Mouse (Mus musculus): ENCODE results near the gene Npas2.

Gene Npas2

DNA sequence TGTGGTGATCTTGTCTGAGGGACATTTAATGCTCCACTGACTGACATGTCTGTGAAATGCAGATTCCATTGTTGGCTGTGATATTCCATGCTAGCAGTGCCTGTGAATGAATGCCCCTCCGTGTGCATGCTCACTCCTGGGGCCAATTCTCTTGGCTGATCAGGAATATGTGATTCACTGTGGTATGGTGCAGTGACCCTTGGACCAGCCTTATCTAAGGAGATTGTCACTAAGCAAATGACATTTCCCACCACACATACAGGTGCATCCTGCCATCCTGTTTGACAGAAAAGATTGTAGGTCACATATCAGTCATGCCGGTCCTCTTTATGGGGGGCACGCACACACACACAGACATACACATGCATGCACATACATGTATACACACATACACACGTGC, 138.9 kb downstream of the Npas2 start:
- DNase-seq (ENCODE audit: low read depth, low spot score): no peak

DNA sequence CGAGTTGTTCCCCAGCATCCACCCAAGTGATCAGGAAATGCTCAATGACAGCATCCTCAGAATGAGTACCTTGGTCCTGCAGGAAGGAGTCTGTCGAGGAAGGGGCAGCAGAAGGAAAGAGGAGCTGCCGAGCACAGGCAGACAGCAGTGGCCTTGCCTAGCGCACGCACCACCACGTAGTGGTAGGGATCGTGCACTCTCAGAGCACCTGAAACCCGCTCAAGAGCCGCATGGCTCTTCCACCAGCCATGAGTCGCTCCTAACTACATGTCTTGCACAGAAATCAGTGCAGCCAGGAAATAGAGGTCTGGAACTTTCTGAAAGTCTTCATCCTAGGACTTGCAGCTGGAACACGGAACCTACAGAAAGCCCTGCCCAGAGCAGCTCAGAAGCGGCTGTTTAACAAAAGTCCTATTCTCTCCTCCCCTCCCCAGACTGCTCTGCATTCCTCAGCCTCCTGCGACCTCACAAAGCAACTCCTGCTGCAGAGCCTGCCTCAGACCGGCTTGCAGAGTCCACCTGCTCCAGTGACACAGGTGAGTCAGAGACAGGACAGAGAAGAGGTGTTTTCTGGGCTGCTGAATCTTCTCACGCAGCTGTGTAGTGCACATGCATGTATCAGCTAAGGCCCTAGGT, 142.1 kb downstream of the Npas2 start:
- DNase-seq (ENCODE audit: low read depth, low spot score): peak; percentile 32

DNA sequence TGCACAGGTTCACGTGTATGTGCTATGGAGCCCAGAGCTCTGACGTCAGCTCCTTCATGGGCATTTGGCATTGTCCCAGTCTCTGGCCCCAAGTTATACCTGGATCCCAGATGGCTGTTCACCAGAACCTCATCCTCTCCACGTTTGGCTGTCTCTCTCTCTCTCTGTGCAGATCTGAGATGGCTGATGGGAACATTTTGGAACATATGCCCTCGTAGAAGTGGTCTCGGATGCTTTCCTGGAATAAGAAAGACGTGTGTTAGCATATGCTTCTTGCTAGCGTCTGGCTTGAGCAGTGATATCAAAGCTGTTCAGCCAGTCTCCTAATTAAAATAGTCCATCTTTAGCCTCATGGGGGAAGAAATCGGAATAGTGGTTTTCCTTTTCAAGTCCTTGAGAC, 143.3 kb downstream of the Npas2 start:
- DNase-seq (ENCODE audit: low read depth, low spot score): no peak

DNA sequence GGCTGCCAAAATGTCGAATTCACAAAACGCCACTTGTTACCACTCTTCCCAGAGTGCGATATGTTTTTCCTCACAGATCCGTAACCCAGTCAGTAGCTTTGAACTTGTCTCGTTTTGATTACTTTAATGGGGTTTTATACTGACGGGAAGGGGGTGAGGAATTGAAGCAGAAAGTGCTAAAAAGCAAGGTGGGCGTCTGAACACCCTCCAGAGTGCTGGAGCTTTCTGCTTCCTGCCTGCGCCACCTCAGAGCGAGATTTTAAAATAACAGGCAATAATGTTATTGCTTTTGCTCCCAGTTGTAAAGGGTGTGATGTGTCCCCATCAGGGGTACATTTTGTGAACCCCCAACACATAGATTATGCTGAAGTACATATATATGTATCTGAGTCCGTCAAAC, 145.3 kb downstream of the Npas2 start:
- DNase-seq (ENCODE audit: low read depth, low spot score): no peak

- DNase-seq (ENCODE audit: low read depth, low spot score): no peak
These were observed 145.9 kb downstream of the Npas2 start for GRCm38 (mm10) chr1:39339455-39339854.

DNA sequence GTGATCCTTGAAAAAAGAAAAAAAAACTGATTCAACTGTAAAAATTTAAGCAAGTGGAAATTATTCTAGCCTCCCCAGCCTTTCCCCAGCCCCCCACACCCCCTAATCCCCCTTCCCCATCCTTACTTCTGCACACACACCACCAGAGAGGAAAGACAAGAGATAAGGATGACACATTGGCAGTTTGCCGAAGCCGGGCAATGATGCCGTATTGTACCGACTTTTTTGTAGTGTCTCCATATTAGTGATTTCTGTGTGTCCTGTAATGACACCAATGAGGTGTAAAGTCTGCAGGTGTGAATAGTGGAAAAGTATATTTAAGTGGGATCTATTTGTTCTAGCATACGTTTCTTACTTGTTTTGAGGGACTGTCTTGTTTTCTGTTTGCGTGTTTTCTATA, 146.6 kb downstream of the Npas2 start:
- DNase-seq (ENCODE audit: low read depth, low spot score): no peak

DNA sequence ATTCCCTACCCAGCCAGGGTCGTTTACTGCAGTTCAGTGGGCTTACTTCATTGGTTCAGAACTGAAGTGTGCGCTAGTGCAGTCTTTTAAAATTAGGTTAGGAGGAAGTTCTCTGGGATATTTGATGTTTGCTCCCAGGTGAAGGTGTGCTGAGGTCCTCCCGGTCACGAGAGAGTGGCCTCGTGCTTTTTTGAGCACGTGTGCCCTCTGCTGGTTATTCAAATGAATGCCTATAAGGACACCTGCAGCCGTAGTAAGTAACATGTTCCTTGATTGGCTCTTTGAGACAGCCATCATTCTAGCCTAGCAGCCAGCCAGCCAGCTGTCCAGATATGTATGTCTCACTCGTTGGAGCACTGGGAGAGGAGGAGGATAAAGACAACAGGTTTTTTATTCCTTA, 147.1 kb downstream of the Npas2 start:
- DNase-seq (ENCODE audit: low read depth, low spot score): peak; percentile 67

GRCm38 (mm10) chr1:39341807-39342206, 148.3 kb downstream of the Npas2 start:
- DNase-seq (ENCODE audit: low read depth, low spot score): no peak

DNA sequence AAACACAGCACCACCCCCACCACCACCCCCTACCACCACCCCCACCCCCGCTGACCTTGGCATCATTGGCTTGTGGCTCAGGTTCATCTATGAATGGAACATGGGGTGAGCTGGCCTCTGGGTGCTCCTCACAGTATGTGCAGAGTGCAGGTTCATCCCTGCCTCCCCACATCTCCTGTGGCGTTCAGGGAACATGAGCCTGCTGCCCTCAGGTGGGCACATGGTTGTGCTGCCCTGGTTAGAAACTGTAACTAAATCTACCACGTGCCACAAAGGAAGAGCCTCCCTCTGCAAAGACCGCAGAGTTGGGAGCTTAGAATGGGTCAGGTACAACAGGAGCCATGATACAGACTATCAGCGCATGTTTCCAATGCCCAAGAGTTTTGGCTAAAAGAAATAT, 149.7 kb downstream of the Npas2 start:
- DNase-seq (ENCODE audit: low read depth, low spot score): no peak

- DNase-seq (ENCODE audit: low read depth, low spot score): no peak
These were observed 151.6 kb downstream of the Npas2 start for GRCm38 (mm10) chr1:39344981-39345600.

DNA sequence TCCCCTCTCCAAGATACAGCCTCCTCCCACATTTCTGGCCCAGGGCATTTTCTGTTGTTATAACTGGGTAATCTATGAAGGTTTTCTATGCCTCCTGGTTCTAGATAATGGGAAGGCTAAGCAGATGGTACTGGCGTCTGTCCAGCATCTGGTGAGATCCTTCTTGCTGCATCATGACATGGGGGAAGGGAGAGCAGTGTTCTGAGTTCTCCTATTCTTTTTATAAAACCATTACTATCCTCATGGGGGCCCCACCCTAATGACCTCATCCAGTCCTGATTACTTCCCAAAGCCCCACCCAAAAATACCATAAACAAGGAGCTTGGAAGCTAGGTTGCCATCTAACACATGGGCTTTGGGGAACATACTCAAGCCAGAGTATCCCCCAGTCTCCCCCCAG, 155.5 kb downstream of the Npas2 start:
- no peak for DNase-seq (ENCODE audit: low read depth, low spot score)

- no peak for DNase-seq (ENCODE audit: low read depth, low spot score)
These were observed 155.9 kb downstream of the Npas2 start for GRCm38 (mm10) chr1:39349427-39349826.

DNA sequence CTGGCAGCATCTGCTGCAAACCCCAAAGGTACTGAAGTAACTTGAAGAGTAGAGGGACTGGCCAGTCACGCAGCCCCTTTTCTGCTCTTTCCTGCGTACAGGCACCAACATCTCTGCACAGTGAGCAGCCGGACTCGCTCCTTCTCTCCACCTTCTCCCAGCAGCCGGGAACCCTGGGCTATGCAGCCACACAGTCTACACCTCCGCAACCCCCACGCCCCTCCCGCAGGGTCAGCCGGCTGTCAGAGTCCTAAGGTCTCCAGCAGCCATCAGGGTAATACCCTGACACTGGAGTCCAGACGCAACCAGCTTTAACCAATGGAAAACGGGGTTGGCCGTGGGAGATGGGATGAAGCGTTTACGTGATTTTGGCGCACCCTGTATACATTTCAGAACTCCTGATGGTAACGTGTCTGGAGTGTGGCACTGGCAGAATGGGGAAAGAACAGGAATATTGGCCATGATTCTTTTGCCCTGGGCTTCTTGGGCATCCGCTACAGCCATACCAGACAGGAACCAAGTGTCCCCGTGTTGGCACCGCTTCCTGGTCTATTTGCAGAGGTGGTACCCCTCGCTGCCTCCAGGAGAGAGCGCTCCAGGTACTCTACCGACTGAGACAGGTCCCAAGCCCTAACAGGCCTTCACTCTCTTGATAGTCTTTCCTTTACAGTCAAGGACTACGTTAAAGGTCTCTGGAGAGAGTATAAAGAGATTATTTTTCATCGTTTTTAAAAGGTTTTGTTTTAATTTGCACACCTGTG, 168.4 kb downstream of the Npas2 start:
- no peak for DNase-seq (ENCODE audit: low read depth, low spot score)

DNA sequence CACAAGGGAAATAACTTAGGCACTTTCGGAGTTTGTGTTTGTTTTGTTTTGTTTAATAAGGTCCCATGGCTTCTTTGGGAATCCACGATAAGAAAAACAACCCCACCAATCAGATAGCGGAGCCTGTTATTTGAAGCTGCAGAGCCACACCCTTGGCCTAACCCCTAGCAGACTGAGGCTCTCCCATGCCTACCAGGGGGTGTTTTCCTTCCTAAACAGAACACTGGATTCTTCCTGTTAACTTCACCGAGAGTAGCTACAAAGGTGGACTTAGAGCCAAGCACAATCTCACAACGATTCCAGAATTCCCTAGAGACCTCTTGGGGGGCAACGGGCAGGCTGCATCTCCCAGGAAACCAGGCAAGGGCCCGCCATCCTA, 169.0 kb downstream of the Npas2 start:
- DNase-seq (ENCODE audit: low read depth, low spot score): no peak

GRCm38 (mm10) chr1:39365562-39365961, 172.0 kb downstream of the Npas2 start:
- DNase-seq (ENCODE audit: low read depth, low spot score): no peak

GRCm38 (mm10) chr1:39367045-39367444, 173.5 kb downstream of the Npas2 start:
- no peak for DNase-seq (ENCODE audit: low read depth, low spot score)

- peak; percentile 93 for DNase-seq (ENCODE audit: low read depth, low spot score)
These were observed 174.2 kb downstream of the Npas2 start, which contains the start of gene Rpl31 for GRCm38 (mm10) chr1:39367601-39368266. Gene Rpl31, plus strand, starts transcription at chr1:39367842.

GRCm38 (mm10) chr1:39368267-39368841, 174.8 kb downstream of the Npas2 start:
- no peak for DNase-seq (ENCODE audit: low read depth, low spot score)

- DNase-seq (ENCODE audit: low read depth, low spot score): no peak
These were observed 176.9 kb downstream of the Npas2 start for GRCm38 (mm10) chr1:39370431-39370830.

DNA sequence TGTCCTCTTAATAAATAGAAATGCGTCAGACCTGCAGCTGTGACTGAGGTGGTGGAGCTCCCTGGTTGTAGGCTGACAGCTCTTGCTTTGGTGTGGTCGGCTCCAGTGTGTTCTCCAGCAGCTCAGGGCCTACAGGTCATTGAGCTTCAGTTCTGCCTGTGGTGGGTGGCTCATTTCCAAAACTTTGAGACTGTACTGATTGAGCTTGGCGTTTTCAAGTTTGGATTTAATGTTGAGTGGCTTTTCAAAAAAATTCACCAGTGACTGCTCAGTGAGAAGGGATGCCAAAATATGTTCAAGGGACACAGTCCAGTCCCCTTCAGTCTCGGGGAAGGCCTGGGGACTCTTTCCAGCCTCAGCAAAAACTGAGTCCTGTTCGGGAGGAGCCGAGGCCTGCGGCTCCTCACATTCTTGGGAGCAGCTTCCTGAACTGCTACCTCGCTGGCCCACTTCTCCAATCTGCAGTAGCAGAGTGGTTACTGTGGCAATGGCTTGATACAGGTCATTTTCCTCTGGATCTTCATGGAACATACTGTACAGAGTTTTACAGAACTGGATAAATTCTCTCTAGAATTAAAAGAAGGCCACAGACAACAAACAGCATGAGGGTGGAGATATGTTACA, 178.8 kb downstream of the Npas2 start:
- DNase-seq (ENCODE audit: low read depth, low spot score): no peak

DNA sequence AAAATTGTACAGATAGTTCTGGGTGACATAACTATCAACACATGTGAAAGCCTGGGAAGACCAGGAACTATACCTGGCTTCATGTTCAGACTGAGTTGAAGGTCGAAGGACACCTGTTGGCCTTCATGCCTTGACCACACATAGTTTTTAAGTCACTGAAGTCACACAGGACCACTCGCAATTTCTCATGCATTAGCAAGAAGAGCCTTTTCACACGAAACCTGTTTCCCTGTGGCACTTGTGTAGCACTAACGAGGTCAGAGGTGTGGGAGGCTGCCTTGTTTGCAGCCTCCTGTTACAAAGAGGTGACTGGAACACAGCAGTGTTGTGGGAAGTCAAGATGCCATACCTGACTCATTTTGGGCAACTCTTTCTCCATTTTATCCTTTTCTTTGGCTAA, 179.8 kb downstream of the Npas2 start:
- DNase-seq (ENCODE audit: low read depth, low spot score): no peak

Measured in forelimb bud, embryonic 11.5 days (tissue).